Mouse (Mus musculus): ENCODE data around the gene Dip2a. TPM values are rescaled to one million over a fixed set of nuclear protein-coding genes. Genes with fewer than 3 reads are reported as not detected.
A peak's percentile ranks its signal among the peaks of the same experiment; 100 is the strongest.

Dip2a gene
- total and polyA plus RNA-seq, 3 experiments: 1.5 to 4.3 (median 2.8) TPM

DNA sequence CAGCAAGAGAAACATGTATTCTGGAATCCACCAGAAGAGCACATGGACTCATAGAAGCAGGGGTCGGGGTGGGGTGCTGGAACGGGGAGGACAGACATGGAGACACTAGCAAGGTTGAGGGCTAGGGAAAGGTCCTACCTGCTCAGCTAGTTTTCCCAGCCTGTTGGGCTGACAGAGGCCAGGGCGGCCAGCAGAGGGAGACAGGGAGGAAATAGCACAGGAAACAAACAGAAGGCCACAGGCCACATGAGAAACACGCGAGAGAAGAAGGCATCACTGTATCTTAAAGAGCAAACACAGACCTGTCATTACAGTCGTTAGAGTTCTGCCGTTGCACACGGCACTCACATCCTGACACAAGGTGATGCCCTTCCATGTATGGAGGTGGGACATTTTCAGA is 73.9 kb downstream of the Dip2a start:
- DNase-seq (ENCODE audit: low spot score) (no peak), ATAC-seq (ENCODE audit: extremely low read depth, insufficient number of reproducible peaks, low FRiP score, poor library complexity, severe bottlenecking) (no peak)
- Histone ChIP-seq H3K36me3 (replicated peaks) (no peaks in the 10 kb centered on the region), H3K4me3 (ENCODE audit: low read depth, low read length) (no peak overlapping the region), H3K4me1 (ENCODE audit: insufficient read depth, low read depth, low read length) (no peaks in the 10 kb centered on the region), H3K27me3 (ENCODE audit: insufficient read depth, low read length) (peaks cover 5% of the 10 kb centered on the region; the same call in 1 of the 2 replicates), H3K9me3 (replicated peaks) (no peaks in the 10 kb centered on the region)
- TF ChIP-seq CTCF (IDR thresholded peaks at IDR 0.05; ENCODE audit: low read depth, low read length) (0 out of 2 replicates have a peak, but pooled peaks have one; percentile 17), GATA1 (IDR thresholded peaks at IDR 0.05; ENCODE audit: borderline replicate concordance, low read length) (no peak), POLR2AphosphoS5 (IDR thresholded peaks at IDR 0.05; ENCODE audit: insufficient replicate concordance, low read depth, low read length) (no peak), TAL1 (conservative IDR thresholded peaks at IDR 0.05; ENCODE audit: low read depth, low read length) (no peak), GATA2 (IDR thresholded peaks at IDR 0.05; ENCODE audit: borderline replicate concordance, low read depth, low read length) (no peak)

DNA sequence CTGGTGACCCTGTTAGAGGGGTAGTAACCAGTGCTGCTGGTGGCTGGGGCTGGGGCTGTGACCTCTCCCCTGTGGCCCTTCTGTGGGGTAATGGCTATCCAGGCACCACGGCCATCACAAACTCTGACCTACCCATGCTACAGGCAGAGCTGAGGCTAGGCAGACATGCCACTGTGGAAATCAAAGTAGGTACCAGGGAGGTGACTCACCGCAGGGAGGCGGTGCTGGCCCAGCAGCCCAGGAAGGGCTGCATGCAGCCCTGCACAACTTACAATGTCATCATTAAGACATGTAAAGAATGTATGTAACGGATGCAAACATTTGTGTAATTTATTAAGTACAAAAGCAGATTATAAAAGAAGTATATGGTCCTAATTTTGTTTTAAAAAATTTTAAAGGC is 82.7 kb downstream of the Dip2a start:
- H3K36me3 ChIP-seq (replicated peaks): no peaks in the 10 kb centered on the region
- no peaks in the 10 kb centered on the region for H3K4me1 ChIP-seq (ENCODE audit: insufficient read depth, low read depth, low read length)
- H3K27me3 ChIP-seq (ENCODE audit: insufficient read depth, low read length): peaks cover 10% of the 10 kb centered on the region; the same call in 1 of the 2 replicates
- no peak overlapping the region for H3K4me3 ChIP-seq (ENCODE audit: low read depth, low read length)
- no peaks in the 10 kb centered on the region for H3K9me3 ChIP-seq (replicated peaks)
- TF ChIP-seq TAL1 (conservative IDR thresholded peaks at IDR 0.05; ENCODE audit: low read depth, low read length) (no peak), GATA1 (IDR thresholded peaks at IDR 0.05; ENCODE audit: borderline replicate concordance, low read length) (no peak), POLR2AphosphoS5 (IDR thresholded peaks at IDR 0.05; ENCODE audit: insufficient replicate concordance, low read depth, low read length) (no peak), CTCF (IDR thresholded peaks at IDR 0.05; ENCODE audit: low read depth, low read length) (no peak), GATA2 (IDR thresholded peaks at IDR 0.05; ENCODE audit: borderline replicate concordance, low read depth, low read length) (no peak)
- no peak for DNase-seq (ENCODE audit: low spot score)
- ATAC-seq (ENCODE audit: extremely low read depth, insufficient number of reproducible peaks, low FRiP score, poor library complexity, severe bottlenecking): no peak

GRCm38 (mm10) chr10:76261447-76261846 is 83.6 kb downstream of the Dip2a start:
- TF ChIP-seq CTCF (IDR thresholded peaks at IDR 0.05; ENCODE audit: low read depth, low read length) (no peak), GATA1 (IDR thresholded peaks at IDR 0.05; ENCODE audit: borderline replicate concordance, low read length) (no peak), TAL1 (conservative IDR thresholded peaks at IDR 0.05; ENCODE audit: low read depth, low read length) (no peak), POLR2AphosphoS5 (IDR thresholded peaks at IDR 0.05; ENCODE audit: insufficient replicate concordance, low read depth, low read length) (no peak), GATA2 (IDR thresholded peaks at IDR 0.05; ENCODE audit: borderline replicate concordance, low read depth, low read length) (no peak)
- ATAC-seq (ENCODE audit: extremely low read depth, insufficient number of reproducible peaks, low FRiP score, poor library complexity, severe bottlenecking) (no peak), DNase-seq (ENCODE audit: low spot score) (no peak)
- H3K36me3 ChIP-seq (replicated peaks): no peaks in the 10 kb centered on the region
- no peaks in the 10 kb centered on the region for H3K9me3 ChIP-seq (replicated peaks)
- no peaks in the 10 kb centered on the region for H3K4me1 ChIP-seq (ENCODE audit: insufficient read depth, low read depth, low read length)
- no peak overlapping the region for H3K4me3 ChIP-seq (ENCODE audit: low read depth, low read length)
- peaks cover 10% of the 10 kb centered on the region; the same call in 1 of the 2 replicates for H3K27me3 ChIP-seq (ENCODE audit: insufficient read depth, low read length)

- TF ChIP-seq GATA2 (IDR thresholded peaks at IDR 0.05; ENCODE audit: borderline replicate concordance, low read depth, low read length) (no peak), CTCF (IDR thresholded peaks at IDR 0.05; ENCODE audit: low read depth, low read length) (no peak), TAL1 (conservative IDR thresholded peaks at IDR 0.05; ENCODE audit: low read depth, low read length) (no peak), POLR2AphosphoS5 (IDR thresholded peaks at IDR 0.05; ENCODE audit: insufficient replicate concordance, low read depth, low read length) (no peak), GATA1 (IDR thresholded peaks at IDR 0.05; ENCODE audit: borderline replicate concordance, low read length) (no peak)
- no peaks in the 10 kb centered on the region for H3K4me1 ChIP-seq (ENCODE audit: insufficient read depth, low read depth, low read length)
- no peaks in the 10 kb centered on the region for H3K36me3 ChIP-seq (replicated peaks)
- no peak for ATAC-seq (ENCODE audit: extremely low read depth, insufficient number of reproducible peaks, low FRiP score, poor library complexity, severe bottlenecking)
- no peaks in the 10 kb centered on the region for H3K9me3 ChIP-seq (replicated peaks)
- no peak for DNase-seq (ENCODE audit: low spot score)
- H3K4me3 ChIP-seq (ENCODE audit: low read depth, low read length): no peak overlapping the region
- peaks cover 7% of the 10 kb centered on the region; the same call in 1 of the 2 replicates for H3K27me3 ChIP-seq (ENCODE audit: insufficient read depth, low read length)
Observed at GRCm38 (mm10) chr10:76260358-76261059, 84.6 kb downstream of the Dip2a start.

DNA sequence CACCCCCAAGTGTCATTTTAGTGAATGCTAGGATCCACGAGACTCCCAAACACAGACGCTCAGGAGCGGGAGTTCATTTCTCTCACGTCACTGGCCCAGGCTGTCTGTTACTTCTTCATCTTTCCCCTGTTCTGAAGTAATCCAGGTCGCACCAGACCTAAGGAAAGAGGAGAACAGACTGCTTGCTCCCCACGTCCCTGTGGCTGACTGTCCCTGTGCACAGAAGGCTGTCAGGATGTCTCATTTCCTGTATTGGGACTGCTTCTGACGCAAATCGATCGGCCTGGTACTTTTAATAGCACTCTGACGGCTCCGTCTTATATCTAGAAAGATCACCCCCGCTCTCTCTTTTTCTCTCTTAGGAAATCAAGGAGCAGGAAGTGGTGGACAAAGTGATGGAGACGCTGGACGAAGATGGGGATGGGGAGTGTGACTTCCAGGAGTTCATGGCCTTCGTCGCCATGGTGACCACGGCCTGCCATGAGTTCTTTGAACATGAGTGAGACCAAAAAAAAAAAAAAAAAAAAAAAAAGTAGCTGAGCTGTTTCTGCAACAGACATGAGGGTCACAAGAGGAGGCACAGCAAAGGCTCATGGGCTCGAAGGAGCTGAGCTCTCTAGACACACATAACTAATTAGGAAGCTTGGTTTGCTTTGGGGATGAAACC is 85.4 kb downstream of the Dip2a start:
- Histone ChIP-seq H3K36me3 (replicated peaks) (no peaks in the 10 kb centered on the region), H3K9me3 (replicated peaks) (no peaks in the 10 kb centered on the region), H3K4me1 (ENCODE audit: insufficient read depth, low read depth, low read length) (no peaks in the 10 kb centered on the region), H3K4me3 (ENCODE audit: low read depth, low read length) (no peak overlapping the region), H3K27me3 (ENCODE audit: insufficient read depth, low read length) (peaks cover 6% of the 10 kb centered on the region; the same call in 1 of the 2 replicates)
- ATAC-seq (ENCODE audit: extremely low read depth, insufficient number of reproducible peaks, low FRiP score, poor library complexity, severe bottlenecking): no peak
- no peak for DNase-seq (ENCODE audit: low spot score)
- TF ChIP-seq GATA1 (IDR thresholded peaks at IDR 0.05; ENCODE audit: borderline replicate concordance, low read length): no peak
- TF ChIP-seq POLR2AphosphoS5 (IDR thresholded peaks at IDR 0.05; ENCODE audit: insufficient replicate concordance, low read depth, low read length): no peak
- TF ChIP-seq CTCF (IDR thresholded peaks at IDR 0.05; ENCODE audit: low read depth, low read length): no peak
- TF ChIP-seq GATA2 (IDR thresholded peaks at IDR 0.05; ENCODE audit: borderline replicate concordance, low read depth, low read length): no peak
- TF ChIP-seq TAL1 (conservative IDR thresholded peaks at IDR 0.05; ENCODE audit: low read depth, low read length): no peak

- Histone ChIP-seq H3K4me3 (ENCODE audit: low read depth, low read length) (no peak overlapping the region), H3K27me3 (ENCODE audit: insufficient read depth, low read length) (0 out of 2 replicates have a peak, but pooled peaks cover 2% of the 10 kb centered on the region), H3K4me1 (ENCODE audit: insufficient read depth, low read depth, low read length) (no peaks in the 10 kb centered on the region), H3K36me3 (replicated peaks) (no peaks in the 10 kb centered on the region), H3K9me3 (replicated peaks) (no peaks in the 10 kb centered on the region)
- ATAC-seq (ENCODE audit: extremely low read depth, insufficient number of reproducible peaks, low FRiP score, poor library complexity, severe bottlenecking): no peak
- DNase-seq (ENCODE audit: low spot score): no peak
- TF ChIP-seq POLR2AphosphoS5 (IDR thresholded peaks at IDR 0.05; ENCODE audit: insufficient replicate concordance, low read depth, low read length) (no peak), GATA1 (IDR thresholded peaks at IDR 0.05; ENCODE audit: borderline replicate concordance, low read length) (no peak), GATA2 (IDR thresholded peaks at IDR 0.05; ENCODE audit: borderline replicate concordance, low read depth, low read length) (no peak), TAL1 (conservative IDR thresholded peaks at IDR 0.05; ENCODE audit: low read depth, low read length) (no peak), CTCF (IDR thresholded peaks at IDR 0.05; ENCODE audit: low read depth, low read length) (no peak)
Observed at GRCm38 (mm10) chr10:76257719-76258390, 87.2 kb downstream of the Dip2a start.
